Mouse (Mus musculus): ENCODE data around the gene Nxph4. TPM values are rescaled to one million over a fixed set of nuclear protein-coding genes. Genes with fewer than 3 reads are reported as not detected.

Nxph4 gene
- total RNA-seq, 2 experiments from 2014 or later: 1.6 to 1.9 TPM

GRCm38 (mm10) chr10:127515271-127515982, 18.9 kb downstream of the Nxph4 start:
- no peak for DNase-seq

GRCm38 (mm10) chr10:127514764-127515163, 19.6 kb downstream of the Nxph4 start, which contains the start of gene Ndufa4l2:
Ndufa4l2 (plus strand) TSS chr10:127514967.
- DNase-seq: no peak

- no peak for DNase-seq
Measured at GRCm38 (mm10) chr10:127514111-127514698, 20.2 kb downstream of the Nxph4 start.

GRCm38 (mm10) chr10:127513501-127514091, 20.8 kb downstream of the Nxph4 start:
- no peak for DNase-seq

GRCm38 (mm10) chr10:127512813-127513212, 21.5 kb downstream of the Nxph4 start:
- DNase-seq: peak; percentile 96

GRCm38 (mm10) chr10:127512307-127512666, 22.1 kb downstream of the Nxph4 start:
- DNase-seq: no peak

- no peak for DNase-seq
Measured at GRCm38 (mm10) chr10:127511634-127512306, 22.6 kb downstream of the Nxph4 start.

- no peak for DNase-seq
Measured at GRCm38 (mm10) chr10:127510895-127511617, 23.3 kb downstream of the Nxph4 start.

- no peak for DNase-seq
Measured at GRCm38 (mm10) chr10:127509837-127510701, 24.3 kb downstream of the Nxph4 start.

- peak; percentile 87 for DNase-seq
Measured at GRCm38 (mm10) chr10:127509051-127509836, 25.1 kb downstream of the Nxph4 start.

- DNase-seq: peak; percentile 81
Measured at GRCm38 (mm10) chr10:127508239-127508638, 26.1 kb downstream of the Nxph4 start.

GRCm38 (mm10) chr10:127500894-127501893, 33.2 kb downstream of the Nxph4 start, which contains the start of gene Stac3:
Stac3 (plus strand) TSS chr10:127501686.
- no peak for DNase-seq

- DNase-seq: no peak
Measured at GRCm38 (mm10) chr10:127500042-127500441, 34.3 kb downstream of the Nxph4 start.

GRCm38 (mm10) chr10:127499516-127499915, 34.8 kb downstream of the Nxph4 start:
- DNase-seq: no peak

GRCm38 (mm10) chr10:127496156-127496555, 38.2 kb downstream of the Nxph4 start:
- no peak for DNase-seq

- no peak for DNase-seq
Measured at GRCm38 (mm10) chr10:127492118-127492517, 42.2 kb downstream of the Nxph4 start.

- DNase-seq: no peak
Measured at GRCm38 (mm10) chr10:127491128-127491512, 43.2 kb downstream of the Nxph4 start.

- no peak for DNase-seq
Measured at GRCm38 (mm10) chr10:127490160-127491127, 43.9 kb downstream of the Nxph4 start.

Measured in gastrocnemius, postnatal 10 days (tissue).